13 mouse cellular contexts compared by ENCODE assay signal in the genomic region with DNA sequence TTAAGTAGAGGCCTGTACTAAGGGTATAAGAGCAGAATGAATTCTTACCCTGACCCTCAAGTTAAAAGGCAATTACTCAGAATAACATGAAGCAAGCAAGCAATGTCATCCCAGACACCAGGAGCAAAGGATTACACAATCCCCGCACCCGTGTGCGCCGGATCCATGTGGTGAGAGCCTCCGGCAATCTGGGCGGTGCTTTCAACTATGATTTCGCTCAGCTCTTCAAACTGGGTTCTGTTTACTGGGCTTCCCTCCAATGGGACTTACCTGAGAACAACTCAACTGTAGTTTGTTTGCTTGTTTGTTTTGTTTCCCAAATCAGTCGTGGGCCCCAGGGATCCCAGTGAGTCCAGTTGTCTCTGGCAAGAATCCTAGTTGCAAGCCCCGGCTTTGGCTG.
"Had no signal": no experiment of that assay in that cellular context is flagged by ENCODE, and none has a peak within 500 bp of the region (broad histone marks: within the 10 kb centered on the region; RNA-seq: fewer than 3 reads in every experiment).

No protein-coding gene starts in this region.

- H3K9ac ChIP-seq: kidney, embryonic 15.5 days; lung, embryonic 15.5 days; midbrain, embryonic 12.5 days had no signal

- H3K36me3 ChIP-seq: kidney, embryonic 15.5 days; limb, embryonic 10.5 days; lung, embryonic 15.5 days; midbrain, embryonic 12.5 days had no signal

- H3K4me2 ChIP-seq: kidney, embryonic 15.5 days; lung, embryonic 15.5 days; midbrain, embryonic 12.5 days had no signal

- H3K27me3 ChIP-seq: midbrain, embryonic 12.5 days had no signal

- H3K4me1 ChIP-seq: lung, embryonic 15.5 days; midbrain, embryonic 12.5 days had no signal

- H3K27ac ChIP-seq: kidney, embryonic 15.5 days; left cerebral cortex, adult 2 months; limb, embryonic 10.5 days; lung, embryonic 15.5 days; midbrain, embryonic 12.5 days had no signal

- H3K4me3 ChIP-seq: kidney, embryonic 15.5 days; left cerebral cortex, adult 2 months; limb, embryonic 10.5 days; lung, embryonic 15.5 days; midbrain, embryonic 12.5 days had no signal

- H3K9me3 ChIP-seq: kidney, embryonic 15.5 days; limb, embryonic 10.5 days; lung, embryonic 15.5 days; midbrain, embryonic 12.5 days had no signal

- DNase-seq: kidney, adult 2 months; kidney, postnatal 14 days; lung, postnatal 14 days; right cerebral cortex, postnatal 4 days; spleen, adult 18-20 months; thymus, adult 2 months; thymus, postnatal 25 days had no signal

- ATAC-seq: intestine, embryonic 16.5 days had no signal
